In the genomic region with DNA sequence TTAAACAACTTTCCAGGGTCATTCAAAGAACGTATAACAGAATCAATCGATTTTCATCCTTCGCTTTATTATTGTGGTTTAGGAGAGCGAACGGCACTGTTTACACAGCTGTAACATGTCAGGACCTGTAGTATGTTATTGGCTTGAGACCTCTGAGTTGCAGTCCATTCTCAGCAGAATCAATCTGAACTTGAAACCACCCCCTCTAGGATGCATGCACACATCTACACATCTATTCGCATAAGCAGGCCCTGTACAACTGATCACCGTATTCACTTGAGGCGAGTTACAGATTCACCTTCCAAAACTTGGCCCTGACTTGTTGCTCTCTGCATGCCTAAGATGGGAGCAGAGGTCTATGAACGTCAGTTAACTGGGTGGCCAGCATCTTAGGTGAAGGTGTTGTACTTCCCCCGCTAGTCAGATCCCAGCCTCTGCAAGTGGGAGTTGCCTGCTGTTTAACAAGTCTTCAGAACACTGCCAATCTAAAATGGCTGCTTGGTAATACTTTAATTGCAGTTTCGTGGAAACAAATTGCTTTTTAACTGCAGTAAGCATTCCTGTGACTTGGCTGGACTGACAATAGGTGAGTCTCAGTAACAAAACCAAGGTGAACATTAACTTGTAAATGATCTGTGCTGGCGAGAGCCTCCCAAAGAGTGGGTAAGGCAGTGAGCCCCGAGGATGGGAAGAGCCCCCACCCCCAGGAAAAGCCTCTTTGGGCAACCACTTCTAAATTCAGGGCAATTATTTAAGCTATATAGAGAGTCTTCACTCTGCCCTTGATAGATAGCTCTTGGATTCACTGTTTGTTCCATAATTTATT, we compare ENCODE assay signal across 18 mouse cellular contexts. TPM values are rescaled to one million over a fixed set of nuclear protein-coding genes. Genes with fewer than 3 reads are reported as not detected.
DNase-seq lines count a peak whose midpoint lies in the region; ATAC-seq and TF ChIP-seq lines count a peak whose summit lies in the region.
"Had no signal": no experiment of that assay in that cellular context is flagged by ENCODE, and none has a peak within 500 bp of the region (broad histone marks: within the 10 kb centered on the region; RNA-seq: fewer than 3 reads in every experiment).

No protein-coding gene starts in this region.

- H3K4me2 ChIP-seq in kidney, postnatal 0 days (ENCODE audit: low read length): no peak overlapping the region
- H3K4me2 ChIP-seq: forebrain, embryonic 12.5 days; heart, embryonic 13.5 days; limb, embryonic 13.5 days; neural tube, embryonic 12.5 days had no signal

- H3K36me3 ChIP-seq in kidney, postnatal 0 days (ENCODE audit: insufficient read depth, low read length): peaks cover 21% of the 10 kb centered on the region; the same call in 1 of the 2 replicates

- peak; percentile 40; the same call in 1 of the 2 replicates for ATAC-seq in kidney, postnatal 0 days (replicated peaks; ENCODE audit: low FRiP score, low read depth)
- no peak for ATAC-seq in CD4-positive, CD25-positive, alpha-beta regulatory T cell, adult 4 months
- ATAC-seq: hindbrain, embryonic 16.5 days; liver, postnatal 0 days had no signal

- H3K4me3 ChIP-seq in kidney, postnatal 0 days (replicated peaks; ENCODE audit: low read depth, low read length): no peak overlapping the region
- H3K4me3 ChIP-seq: forebrain, embryonic 12.5 days; heart, embryonic 13.5 days; limb, embryonic 13.5 days; neural tube, embryonic 12.5 days had no signal

- no peaks in the 10 kb centered on the region for H3K27me3 ChIP-seq in kidney, postnatal 0 days (ENCODE audit: insufficient read depth, low read length)
- H3K27me3 ChIP-seq: heart, embryonic 13.5 days; limb, embryonic 13.5 days; neural tube, embryonic 12.5 days had no signal

- WGBS in kidney, postnatal 0 days: 40% methylated on average over 13 of the region's 13 CpGs

- no peak overlapping the region for H3K9ac ChIP-seq in kidney, postnatal 0 days (ENCODE audit: low read depth, low read length)
- H3K9ac ChIP-seq: forebrain, embryonic 12.5 days; heart, embryonic 13.5 days; limb, embryonic 13.5 days; liver, postnatal 0 days; neural tube, embryonic 12.5 days had no signal

- TF ChIP-seq CTCF in kidney, postnatal 0 days (IDR thresholded peaks at IDR 0.05; ENCODE audit: low read depth): no peak

- peak; percentile 80 for DNase-seq in heart, adult 11 months
- DNase-seq in heart, adult 18-20 months: no peak
- peak; percentile 85 for DNase-seq in kidney, adult 11 months
- peak; percentile 31 for DNase-seq in kidney, postnatal 0 days (ENCODE audit: low spot score)
- DNase-seq in yolk sac, embryonic 10.5 days (ENCODE audit: low spot score): peak; percentile 29
- no peak for DNase-seq in spleen, postnatal 10 days (ENCODE audit: low spot score in 2 of 2)
- DNase-seq: adrenal gland, adult 8-10 months; gastrocnemius, postnatal 36 days; heart, postnatal 36 days; liver, postnatal 0 days; spleen, adult 18-20 months; thymus, postnatal 25 days had no signal

- no peaks in the 10 kb centered on the region for H3K4me1 ChIP-seq in kidney, postnatal 0 days (replicated peaks; ENCODE audit: insufficient read depth, low read length)
- H3K4me1 ChIP-seq: forebrain, embryonic 12.5 days; heart, embryonic 13.5 days; neural tube, embryonic 12.5 days had no signal

- H3K27ac ChIP-seq in kidney, postnatal 0 days: peak overlapping the region; percentile 27; the same call in 1 of the 2 replicates
- H3K27ac ChIP-seq: forebrain, embryonic 12.5 days; heart, embryonic 13.5 days; limb, embryonic 13.5 days; neural tube, embryonic 12.5 days had no signal

- no peaks in the 10 kb centered on the region for H3K9me3 ChIP-seq in kidney, postnatal 0 days (replicated peaks; ENCODE audit: low read length)
- H3K9me3 ChIP-seq: forebrain, embryonic 12.5 days; heart, embryonic 13.5 days; limb, embryonic 13.5 days; neural tube, embryonic 12.5 days had no signal

RNA-seq across cellular contexts. Expression of a gene that starts 19.5 kb away (rescaled TPM):
- total RNA-seq in heart, adult 18-20 months (2021): 10 to 100 TPM; 28.6 to 29.1 TPM
- polyA plus RNA-seq in kidney, postnatal 0 days (2015; fragmentation: Nextera tagmentation; extraction: Ambion mirVana): 53.2 and 55.3 TPM in 2 replicates
- 1 to 10 TPM; 9.6 to 9.8 TPM for polyA plus RNA-seq in CD4-positive, CD25-positive, alpha-beta regulatory T cell, adult 4 months (2017; shearing (Covaris generic))

Comparison
In these comparisons a context has a peak if more than half of its experiments do, and no peak if none do; other contexts are left out.
1. DNase-seq: peak in heart, adult 11 months (single experiment), kidney, adult 11 months (single experiment), kidney, postnatal 0 days (single experiment) and yolk sac, embryonic 10.5 days (single experiment); none in heart, adult 18-20 months (0 of 2) and spleen, postnatal 10 days (0 of 2).